20 mouse cellular contexts compared by ENCODE assay signal in genomic region chr19:53071651-53072050, GRCm38 (mm10). TPM values are rescaled to one million over a fixed set of nuclear protein-coding genes. Genes with fewer than 3 reads are reported as not detected.
DNase-seq lines count a peak whose midpoint lies in the region; ATAC-seq and TF ChIP-seq lines count a peak whose summit lies in the region.
"Had no signal": no experiment of that assay in that cellular context is flagged by ENCODE, and none has a peak within 500 bp of the region (broad histone marks: within the 10 kb centered on the region; RNA-seq: fewer than 3 reads in every experiment).

No protein-coding gene starts in this region.

- peak; percentile 58 for ATAC-seq in forebrain, postnatal 0 days
- ATAC-seq in forebrain, embryonic 12.5 days (ENCODE audit: low FRiP score): no peak
- ATAC-seq in heart, embryonic 16.5 days (replicated peaks; ENCODE audit: extremely low read depth, insufficient read depth, low FRiP score): no peak
- ATAC-seq in lung, embryonic 15.5 days (ENCODE audit: borderline replicate concordance, extremely low read depth, low FRiP score, low TSS enrichment): no peak
- ATAC-seq in stomach, embryonic 16.5 days (ENCODE audit: insufficient read depth, low FRiP score): no peak
- no peak for ATAC-seq in megakaryocyte, adult 5-6 weeks (ENCODE audit: poor library complexity, severe bottlenecking)
- ATAC-seq: midbrain, embryonic 15.5 days had no signal

- no peaks in the 10 kb centered on the region for H3K9me3 ChIP-seq in forebrain, postnatal 0 days (ENCODE audit: low read length)
- no peaks in the 10 kb centered on the region for H3K9me3 ChIP-seq in forebrain, embryonic 12.5 days
- no peaks in the 10 kb centered on the region for H3K9me3 ChIP-seq in heart, embryonic 16.5 days (replicated peaks; ENCODE audit: control insufficient read depth, low read length)
- no peaks in the 10 kb centered on the region for H3K9me3 ChIP-seq in lung, embryonic 15.5 days
- no peaks in the 10 kb centered on the region for H3K9me3 ChIP-seq in stomach, embryonic 16.5 days (replicated peaks; ENCODE audit: control insufficient read depth, low read length)
- H3K9me3 ChIP-seq: forebrain, embryonic 10.5 days; hindbrain, embryonic 15.5 days; midbrain, embryonic 15.5 days had no signal

- no peak overlapping the region for H3K4me3 ChIP-seq in forebrain, postnatal 0 days (ENCODE audit: low read depth, low read length)
- H3K4me3 ChIP-seq in forebrain, embryonic 12.5 days (replicated peaks): no peak overlapping the region
- no peak overlapping the region for H3K4me3 ChIP-seq in heart, embryonic 16.5 days (ENCODE audit: low read length)
- no peak overlapping the region for H3K4me3 ChIP-seq in lung, embryonic 15.5 days
- no peak overlapping the region for H3K4me3 ChIP-seq in stomach, embryonic 16.5 days (replicated peaks; ENCODE audit: low read length)
- H3K4me3 ChIP-seq: forebrain, embryonic 10.5 days; hindbrain, embryonic 15.5 days; megakaryocyte, embryonic 14.5 days; midbrain, embryonic 15.5 days had no signal

- 26% methylated on average over 5 of the region's 5 CpGs for WGBS in forebrain, postnatal 0 days
- WGBS in forebrain, embryonic 12.5 days: 66% methylated on average over 5 of the region's 5 CpGs
- 46% methylated on average over 5 of the region's 5 CpGs for WGBS in heart, embryonic 16.5 days
- 42% methylated on average over 5 of the region's 5 CpGs for WGBS in lung, embryonic 15.5 days
- 59% methylated on average over 5 of the region's 5 CpGs for WGBS in stomach, embryonic 16.5 days

- peaks cover 9% of the 10 kb centered on the region; the same call in 1 of the 2 replicates for H3K4me1 ChIP-seq in forebrain, postnatal 0 days (ENCODE audit: insufficient read depth)
- H3K4me1 ChIP-seq in forebrain, embryonic 12.5 days: peaks cover 10% of the 10 kb centered on the region; the same call in 1 of the 2 replicates
- H3K4me1 ChIP-seq in heart, embryonic 16.5 days (ENCODE audit: control insufficient read depth, insufficient read depth, low read length): peaks cover 31% of the 10 kb centered on the region
- H3K4me1 ChIP-seq in lung, embryonic 15.5 days: peaks cover 55% of the 10 kb centered on the region
- H3K4me1 ChIP-seq in stomach, embryonic 16.5 days (ENCODE audit: control insufficient read depth, insufficient read depth, low read length): peaks cover 43% of the 10 kb centered on the region
- H3K4me1 ChIP-seq: hindbrain, embryonic 15.5 days; megakaryocyte, embryonic 14.5 days; midbrain, embryonic 15.5 days had no signal

- TF ChIP-seq CTCF in forebrain, postnatal 0 days (IDR thresholded peaks at IDR 0.05; ENCODE audit: low read depth): no peak

- H3K9ac ChIP-seq in forebrain, postnatal 0 days: no peak overlapping the region
- H3K9ac ChIP-seq in forebrain, embryonic 12.5 days: no peak overlapping the region
- no peak overlapping the region for H3K9ac ChIP-seq in heart, embryonic 16.5 days (ENCODE audit: low read length)
- H3K9ac ChIP-seq in lung, embryonic 15.5 days: no peak overlapping the region
- no peak overlapping the region for H3K9ac ChIP-seq in stomach, embryonic 16.5 days (ENCODE audit: low read length)
- H3K9ac ChIP-seq: hindbrain, embryonic 15.5 days; midbrain, embryonic 15.5 days had no signal

- no peak overlapping the region for H3K4me2 ChIP-seq in forebrain, postnatal 0 days (ENCODE audit: low read depth)
- no peak overlapping the region for H3K4me2 ChIP-seq in forebrain, embryonic 12.5 days
- H3K4me2 ChIP-seq in heart, embryonic 16.5 days (ENCODE audit: low read depth, low read length): no peak overlapping the region
- H3K4me2 ChIP-seq in lung, embryonic 15.5 days: no peak overlapping the region
- no peak overlapping the region for H3K4me2 ChIP-seq in stomach, embryonic 16.5 days (ENCODE audit: low read depth, low read length)
- H3K4me2 ChIP-seq: hindbrain, embryonic 15.5 days; liver, embryonic 11.5 days; midbrain, embryonic 15.5 days had no signal

- no peaks in the 10 kb centered on the region for H3K27me3 ChIP-seq in forebrain, postnatal 0 days (ENCODE audit: insufficient read depth, low read length)
- no peaks in the 10 kb centered on the region for H3K27me3 ChIP-seq in forebrain, embryonic 12.5 days
- no peaks in the 10 kb centered on the region for H3K27me3 ChIP-seq in heart, embryonic 16.5 days (ENCODE audit: control insufficient read depth, insufficient read depth, low read length)
- H3K27me3 ChIP-seq in lung, embryonic 15.5 days: no peaks in the 10 kb centered on the region
- no peaks in the 10 kb centered on the region for H3K27me3 ChIP-seq in stomach, embryonic 16.5 days (ENCODE audit: control insufficient read depth, insufficient read depth, low read length)
- H3K27me3 ChIP-seq: CH12.LX; hindbrain, embryonic 15.5 days; midbrain, embryonic 15.5 days had no signal

- DNase-seq in forebrain, postnatal 0 days: peak; percentile 38
- no peak for DNase-seq in heart, adult 8-10 months (ENCODE audit: low spot score)
- DNase-seq in lung, postnatal 25 days (ENCODE audit: low spot score): no peak
- DNase-seq: adrenal gland, postnatal 10 days; cerebellum, adult 11-12 months; cerebellum, postnatal 25 days; kidney, adult 11 months; kidney, postnatal 36 days; lung, adult 2 months had no signal

- H3K36me3 ChIP-seq in forebrain, postnatal 0 days (ENCODE audit: insufficient read depth): no peaks in the 10 kb centered on the region
- no peaks in the 10 kb centered on the region for H3K36me3 ChIP-seq in forebrain, embryonic 12.5 days (replicated peaks)
- H3K36me3 ChIP-seq in heart, embryonic 16.5 days (ENCODE audit: control insufficient read depth, insufficient read depth): no peaks in the 10 kb centered on the region
- H3K36me3 ChIP-seq in lung, embryonic 15.5 days: no peaks in the 10 kb centered on the region
- H3K36me3 ChIP-seq in stomach, embryonic 16.5 days (ENCODE audit: control insufficient read depth, insufficient read depth, low read length): no peaks in the 10 kb centered on the region
- H3K36me3 ChIP-seq: forebrain, embryonic 10.5 days; hindbrain, embryonic 15.5 days; midbrain, embryonic 15.5 days had no signal

- H3K27ac ChIP-seq in forebrain, postnatal 0 days (ENCODE audit: low read depth, low read length): peak overlapping the region; percentile 64
- no peak overlapping the region for H3K27ac ChIP-seq in forebrain, embryonic 12.5 days
- H3K27ac ChIP-seq in heart, embryonic 16.5 days (ENCODE audit: low read length): peak overlapping the region; percentile 25; the same call in 1 of the 2 replicates
- peak overlapping the region; percentile 5; the same call in 1 of the 2 replicates for H3K27ac ChIP-seq in lung, embryonic 15.5 days
- H3K27ac ChIP-seq in stomach, embryonic 16.5 days (ENCODE audit: low read length): peak overlapping the region; percentile 57; the same call in 1 of the 2 replicates
- H3K27ac ChIP-seq: forebrain, embryonic 10.5 days; hindbrain, embryonic 15.5 days; midbrain, embryonic 15.5 days had no signal

RNA-seq across cellular contexts. Expression of gene Xpnpep1, which starts 31.6 kb away (rescaled TPM):
- total RNA-seq in forebrain, postnatal 0 days (2014; rRNA removed): 93.3 and 103 TPM in 2 replicates
- polyA plus RNA-seq in forebrain, postnatal 0 days (2015; fragmentation: Nextera tagmentation; extraction: Ambion mirVana): 138 and 141 TPM in 2 replicates
- 140 and 147 TPM in 2 replicates for polyA plus RNA-seq in forebrain, embryonic 12.5 days (2016; fragmentation: Nextera tagmentation; extraction: Ambion mirVana)
- 128 and 137 TPM in 2 replicates for polyA plus RNA-seq in heart, embryonic 16.5 days (2015; fragmentation: Nextera tagmentation; extraction: Ambion mirVana)
- 10 to 100 TPM; 52.4 to 81.0 (median 72.0) TPM for total RNA-seq in heart, adult 8-10 months (2022)
- polyA plus RNA-seq in lung, embryonic 15.5 days (2015; fragmentation: Nextera tagmentation; extraction: Ambion mirVana): 167 and 169 TPM in 2 replicates
- polyA plus RNA-seq in stomach, embryonic 16.5 days (2015; fragmentation: Nextera tagmentation; extraction: Ambion mirVana): 157 and 160 TPM in 2 replicates
- 46.3 and 52.5 TPM in 2 replicates for total RNA-seq in megakaryocyte, adult 5-6 weeks (2015)
- 57.8 and 60.2 TPM in 2 replicates for total RNA-seq in megakaryocyte, adult 5-6 weeks (2017)
